Comparison of ENCODE assay signal across 23 mouse cellular contexts in genomic region chr1:156437726-156438125, GRCm38 (mm10). TPM values are rescaled to one million over a fixed set of nuclear protein-coding genes. Genes with fewer than 3 reads are reported as not detected.
DNase-seq lines count a peak whose midpoint lies in the region; ATAC-seq lines count a peak whose summit lies in the region.
"Had no signal": no experiment of that assay in that cellular context is flagged by ENCODE, and none has a peak within 500 bp of the region (broad histone marks: within the 10 kb centered on the region; RNA-seq: fewer than 3 reads in every experiment).

No protein-coding gene starts in this region.

- intact Hi-C loops in left cerebral cortex, postnatal 36 days (cut with DNase I), result no loop called here

- H3K27ac ChIP-seq in forebrain, embryonic 11.5 days (ENCODE audit: low read depth, low read length), result no peak overlapping the region
- H3K27ac ChIP-seq: forebrain, embryonic 12.5 days; limb, embryonic 12.5 days; midbrain, embryonic 13.5 days had no signal

- H3K9ac ChIP-seq in forebrain, embryonic 11.5 days (ENCODE audit: low read length), result no peak overlapping the region
- H3K9ac ChIP-seq: forebrain, embryonic 12.5 days; limb, embryonic 12.5 days; midbrain, embryonic 13.5 days had no signal

- WGBS in forebrain, embryonic 11.5 days, result 92% methylated on average over 5 of the region's 5 CpGs

- ATAC-seq in common myeloid progenitor, adult 5-6 weeks (replicated peaks; ENCODE audit: low read depth, poor library complexity, severe bottlenecking), result peak; percentile 29
- ATAC-seq in megakaryocyte, adult 5-6 weeks (ENCODE audit: poor library complexity, severe bottlenecking), result peak; percentile 33
- ATAC-seq in forebrain, embryonic 11.5 days (replicated peaks; ENCODE audit: low FRiP score), result no peak
- ATAC-seq: hindbrain, embryonic 16.5 days; intestine, embryonic 16.5 days; midbrain, embryonic 13.5 days had no signal

- peaks cover 3% of the 10 kb centered on the region for H3K36me3 ChIP-seq in forebrain, embryonic 11.5 days (ENCODE audit: control insufficient read depth, insufficient read depth, low read length)

- H3K4me1 ChIP-seq in forebrain, embryonic 11.5 days (replicated peaks; ENCODE audit: control insufficient read depth, insufficient read depth, low read length), result no peaks in the 10 kb centered on the region
- H3K4me1 ChIP-seq: forebrain, embryonic 12.5 days; limb, embryonic 12.5 days; midbrain, embryonic 13.5 days had no signal

- H3K4me2 ChIP-seq in forebrain, embryonic 11.5 days (ENCODE audit: low read depth, low read length, severe bottlenecking), result no peak overlapping the region
- H3K4me2 ChIP-seq: forebrain, embryonic 12.5 days; limb, embryonic 12.5 days; midbrain, embryonic 13.5 days had no signal

- peak; percentile 29 for DNase-seq in 3T3-L1 (ENCODE audit: low read depth, low spot score)
- DNase-seq in CD4-positive, CD25-positive, alpha-beta regulatory T cell, adult 2 months (ENCODE audit: low read depth, low spot score), result peak; percentile 24
- no peak for DNase-seq in left cerebral cortex, postnatal 36 days (ENCODE audit: low spot score in 2 of 2)
- DNase-seq in forebrain, embryonic 11.5 days (ENCODE audit: low spot score), result no peak
- DNase-seq in cerebellum, postnatal 36 days, result no peak
- DNase-seq: adrenal gland, postnatal 25 days; cerebellum, adult 9-10 months; gastrocnemius, postnatal 10 days; kidney, adult 9 months; kidney, postnatal 10 days; right cerebral cortex, postnatal 25 days had no signal

- H3K4me3 ChIP-seq in forebrain, embryonic 11.5 days (ENCODE audit: low read depth, low read length), result no peak overlapping the region
- H3K4me3 ChIP-seq: erythroblast, embryonic 14.5 days; forebrain, embryonic 12.5 days; limb, embryonic 12.5 days; midbrain, embryonic 13.5 days had no signal

- H3K9me3 ChIP-seq in forebrain, embryonic 11.5 days (ENCODE audit: control insufficient read depth, low read length), result no peaks in the 10 kb centered on the region
- H3K9me3 ChIP-seq: forebrain, embryonic 12.5 days; limb, embryonic 12.5 days; midbrain, embryonic 13.5 days had no signal

- H3K27me3 ChIP-seq in forebrain, embryonic 11.5 days (ENCODE audit: control insufficient read depth, insufficient read depth, low read length), result no peaks in the 10 kb centered on the region
- H3K27me3 ChIP-seq: forebrain, embryonic 12.5 days; limb, embryonic 12.5 days; midbrain, embryonic 13.5 days had no signal

RNA-seq across cellular contexts. Expression of gene Axdnd1, which starts 16.8 kb away (rescaled TPM):
- 0.37 TPM in 1 of 2 replicates, not detected in the other for total RNA-seq in common myeloid progenitor, adult 5-6 weeks (2017)
- 2.2 TPM in 1 of 2 replicates, not detected in the other for total RNA-seq in megakaryocyte, adult 5-6 weeks (2015)
- 0.92 and 1.8 TPM in 2 replicates for total RNA-seq in megakaryocyte, adult 5-6 weeks (2017)
- under 1 TPM; 0.41 to 0.86 TPM for total RNA-seq in left cerebral cortex, postnatal 36 days (2021)
- polyA plus RNA-seq in forebrain, embryonic 11.5 days (2014; fragmentation: Nextera tagmentation; extraction: Ambion mirVana), result 0.43 TPM in 1 of 2 replicates, not detected in the other
- total RNA-seq: heart, postnatal 25 days; liver, adult 2 months; monocyte, adult 5-6 weeks had no signal
- polyA plus RNA-seq: erythroblast, embryonic 14.5 days; large intestine, adult 2 months; liver, adult 2 months had no signal

RNA-seq across cellular contexts. Expression of gene Soat1, which starts 36.4 kb away (rescaled TPM):
- total RNA-seq in common myeloid progenitor, adult 5-6 weeks (2017), result 21.6 and 29.6 TPM in 2 replicates
- total RNA-seq in megakaryocyte, adult 5-6 weeks (2015), result 223 and 228 TPM in 2 replicates
- total RNA-seq in megakaryocyte, adult 5-6 weeks (2017), result 341 and 376 TPM in 2 replicates
- total RNA-seq in left cerebral cortex, postnatal 36 days (2021), result 10 to 100 TPM; 32.3 to 47.6 TPM
- 22.5 and 25.8 TPM in 2 replicates for polyA plus RNA-seq in forebrain, embryonic 11.5 days (2014; fragmentation: Nextera tagmentation; extraction: Ambion mirVana)

Comparison
In these comparisons a context has a peak if more than half of its experiments do, and no peak if none do; other contexts are left out.
1. DNase-seq: peak in 3T3-L1 (single experiment) and CD4-positive, CD25-positive, alpha-beta regulatory T cell, adult 2 months (single experiment); none in left cerebral cortex, postnatal 36 days (0 of 2), forebrain, embryonic 11.5 days (single experiment) and cerebellum, postnatal 36 days (0 of 2).